Mouse (Mus musculus): ENCODE results near the gene Zfp786.
"Not testable (repeated sequence)": the region's sequence is repeated elsewhere in the genome, so short reads cannot be mapped to it uniquely, and the experiment has no call there.

Gene Zfp786

DNA sequence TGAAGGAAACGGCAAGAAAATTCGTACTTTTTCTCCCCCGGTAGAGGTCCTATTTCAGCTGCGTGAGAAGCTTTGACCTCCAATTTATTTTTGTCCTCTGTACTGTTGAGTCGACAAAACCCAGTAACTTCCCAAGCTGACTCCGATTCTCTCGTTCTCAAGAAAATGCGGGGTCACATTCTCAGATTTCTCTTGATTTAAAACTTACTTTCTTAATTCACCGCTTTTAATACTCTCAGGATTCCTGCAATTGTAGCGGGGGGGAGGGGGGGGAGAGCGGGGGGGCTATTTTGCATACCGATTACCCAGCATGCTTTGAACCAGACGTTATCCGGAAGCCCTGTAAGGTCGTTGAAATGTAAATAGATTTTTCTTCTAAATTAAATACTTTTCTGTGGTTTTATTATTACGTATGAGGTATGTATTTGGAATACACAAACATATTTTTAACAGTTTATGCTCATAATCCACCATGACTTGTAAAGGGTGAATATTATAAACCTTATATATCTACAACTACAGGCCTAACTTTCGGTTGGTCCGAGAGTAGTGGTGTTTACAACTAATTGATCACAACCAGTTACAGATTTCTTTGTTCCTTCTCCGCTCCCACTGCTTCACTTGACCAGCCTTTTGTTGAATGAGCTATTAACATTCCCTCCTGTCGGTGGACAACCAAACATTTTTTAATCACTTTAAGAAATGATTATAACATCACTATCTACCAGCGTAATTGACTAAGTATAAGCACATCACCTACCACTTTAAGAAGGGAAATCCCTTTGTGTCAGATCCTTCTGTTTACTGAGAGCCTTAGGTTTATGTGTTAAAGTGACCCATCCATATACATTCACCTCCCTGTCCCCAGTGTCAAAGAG, 49.3 kb downstream of the Zfp786 start:
- no peak for DNase-seq (ENCODE audit: low spot score in 2 of 2)

DNA sequence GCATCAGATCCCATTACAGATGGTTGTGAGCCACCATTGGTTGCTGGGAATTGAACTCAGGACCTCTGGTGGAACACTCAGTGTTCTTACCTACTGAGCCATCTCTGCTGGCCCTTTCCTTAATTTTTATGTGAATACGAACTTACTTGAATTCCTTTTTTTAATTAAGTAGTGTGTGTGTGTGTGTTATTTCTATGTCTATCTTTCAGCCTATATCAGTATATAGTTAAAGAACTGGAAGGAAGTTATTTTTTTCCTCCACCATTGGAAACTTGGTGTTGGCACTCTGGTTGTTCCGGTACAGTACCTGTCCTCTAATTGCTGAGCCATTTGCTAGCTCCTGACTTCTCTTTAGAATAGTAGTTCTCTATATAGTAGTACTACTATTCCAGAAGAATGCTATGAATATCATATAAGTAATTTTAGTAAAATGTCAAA, 50.1 kb downstream of the Zfp786 start:
- DNase-seq (ENCODE audit: low spot score in 2 of 2) = no peak

DNA sequence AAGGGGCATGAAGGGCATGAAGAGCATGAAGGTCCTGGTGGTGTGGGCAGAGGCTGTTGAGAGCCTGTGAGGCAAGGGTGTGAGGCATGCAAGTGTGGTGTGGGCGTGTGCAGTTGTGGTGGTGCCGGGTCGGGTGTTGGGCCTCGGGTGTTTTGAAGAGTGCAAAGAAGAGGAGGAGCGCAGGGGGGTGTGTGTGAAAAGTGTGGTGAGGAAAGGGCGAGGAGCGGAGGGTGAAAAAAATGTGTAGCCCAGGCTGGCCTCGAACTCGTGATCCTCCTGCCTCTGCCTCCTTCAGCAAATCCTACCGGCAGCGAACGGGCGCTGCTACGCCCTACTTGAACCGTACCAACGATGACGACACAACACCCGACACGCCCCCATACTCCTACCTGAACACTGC, 58.9 kb downstream of the Zfp786 start:
- DNase-seq (ENCODE audit: low spot score in 2 of 2) = not testable (repeated sequence)

DNA sequence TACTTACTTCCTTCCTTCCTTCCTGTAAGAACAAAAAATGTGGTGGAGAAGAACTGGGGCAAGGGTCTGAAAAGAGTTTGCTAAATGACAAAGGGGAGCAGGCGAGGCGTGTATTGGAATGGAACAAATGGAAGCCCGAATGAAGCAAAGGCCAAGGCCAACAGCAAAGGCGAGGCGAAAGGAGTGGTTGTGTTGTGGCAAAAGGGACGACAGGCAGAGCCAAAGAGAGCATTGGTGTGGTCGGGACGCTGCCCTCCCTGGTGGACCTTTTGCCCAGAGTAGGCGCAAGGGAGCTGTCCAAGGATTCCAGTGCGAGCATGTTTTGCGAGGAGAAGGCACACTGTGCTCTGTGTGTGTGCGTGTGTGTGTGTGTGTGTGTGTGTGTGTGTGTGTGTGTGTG, 59.6 kb downstream of the Zfp786 start:
- not testable (repeated sequence) for DNase-seq (ENCODE audit: low spot score in 2 of 2)

DNA sequence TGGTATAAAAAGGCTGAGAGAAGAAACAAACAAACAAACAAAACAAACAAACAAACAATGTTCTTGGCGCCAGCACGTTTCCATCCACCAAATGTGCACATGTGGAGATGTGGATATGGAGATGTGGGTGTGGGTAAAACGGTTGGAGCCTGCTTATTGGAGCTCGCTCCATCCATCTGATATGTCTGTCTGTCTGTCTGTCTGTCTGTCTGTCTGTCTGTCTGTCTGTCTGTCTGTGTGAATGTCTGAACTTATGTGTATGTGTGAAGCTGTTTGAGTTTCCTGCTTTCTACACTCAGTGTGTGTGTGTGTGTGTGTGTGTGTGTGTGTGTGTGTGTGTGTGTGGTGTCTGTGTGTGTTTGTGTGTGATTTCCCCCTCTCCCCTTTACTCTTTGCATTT, 60.8 kb downstream of the Zfp786 start:
- DNase-seq (ENCODE audit: low spot score in 2 of 2) = not testable (repeated sequence)
